Mouse (Mus musculus): ENCODE results near the gene Akap11. TPM values are rescaled to one million over a fixed set of nuclear protein-coding genes. Genes with fewer than 3 reads are reported as not detected.
A peak's percentile ranks its signal among the peaks of the same experiment; 100 is the strongest.
"Not testable (repeated sequence)": the region's sequence is repeated elsewhere in the genome, so short reads cannot be mapped to it uniquely, and the experiment has no call there.

The Akap11 gene
- polyA plus RNA-seq (2012; ENCODE audit: insufficient read depth, insufficient read length, missing spikeins), result 5.7 and 6.9 TPM in 2 replicates

GRCm38 (mm10) chr14:78536281-78537165, at the start of gene Akap11:
TSS of gene Akap11 (minus strand) at chr14:78536808.
- H3K27ac ChIP-seq (replicated peaks; ENCODE audit: low read depth, low read length), result peak within 1 kb of the TSS; percentile 74
- H3K4me3 ChIP-seq (ENCODE audit: insufficient read depth, low read depth, low read length), result peak within 1 kb of the TSS; percentile 69
- peaks cover 5% of the 10 kb centered on the region; the same call in 1 of the 2 replicates for H3K4me1 ChIP-seq (ENCODE audit: control insufficient read depth, insufficient read depth, insufficient read length, low read length)

GRCm38 (mm10) chr14:78584222-78584621, 47.6 kb upstream of the Akap11 start:
- Histone ChIP-seq H3K27ac (replicated peaks; ENCODE audit: low read depth, low read length) (no peak overlapping the region), H3K4me3 (ENCODE audit: insufficient read depth, low read depth, low read length) (no peak overlapping the region), H3K4me1 (ENCODE audit: control insufficient read depth, insufficient read depth, insufficient read length, low read length) (no peaks in the 10 kb centered on the region)

- no peaks in the 10 kb centered on the region for H3K4me1 ChIP-seq (ENCODE audit: control insufficient read depth, insufficient read depth, insufficient read length, low read length)
- H3K4me3 ChIP-seq (ENCODE audit: insufficient read depth, low read depth, low read length), result no peak overlapping the region
These were observed 46.6 kb upstream of the Akap11 start for GRCm38 (mm10) chr14:78583168-78583567.

GRCm38 (mm10) chr14:78575899-78576298, 39.3 kb upstream of the Akap11 start:
- Histone ChIP-seq H3K4me1 (ENCODE audit: control insufficient read depth, insufficient read depth, insufficient read length, low read length) (no peaks in the 10 kb centered on the region), H3K27ac (replicated peaks; ENCODE audit: low read depth, low read length) (no peak overlapping the region), H3K4me3 (ENCODE audit: insufficient read depth, low read depth, low read length) (no peak overlapping the region)

More at GRCm38 (mm10) chr14:78583168-78583567, 46.6 kb upstream of the Akap11 start:
- H3K27ac ChIP-seq (replicated peaks; ENCODE audit: low read depth, low read length), result no peak overlapping the region

- Histone ChIP-seq H3K4me1 (ENCODE audit: control insufficient read depth, insufficient read depth, insufficient read length, low read length) (no peaks in the 10 kb centered on the region), H3K27ac (replicated peaks; ENCODE audit: low read depth, low read length) (no peak overlapping the region), H3K4me3 (ENCODE audit: insufficient read depth, low read depth, low read length) (no peak overlapping the region)
These were observed 31.8 kb upstream of the Akap11 start for GRCm38 (mm10) chr14:78568410-78568809.

GRCm38 (mm10) chr14:78566431-78566830, 29.8 kb upstream of the Akap11 start:
- no peak overlapping the region for H3K27ac ChIP-seq (replicated peaks; ENCODE audit: low read depth, low read length)
- H3K4me1 ChIP-seq (ENCODE audit: control insufficient read depth, insufficient read depth, insufficient read length, low read length), result no peaks in the 10 kb centered on the region
- H3K4me3 ChIP-seq (ENCODE audit: insufficient read depth, low read depth, low read length), result no peak overlapping the region

GRCm38 (mm10) chr14:78564292-78564691, 27.7 kb upstream of the Akap11 start:
- Histone ChIP-seq H3K27ac (replicated peaks; ENCODE audit: low read depth, low read length) (no peak overlapping the region), H3K4me3 (ENCODE audit: insufficient read depth, low read depth, low read length) (no peak overlapping the region), H3K4me1 (ENCODE audit: control insufficient read depth, insufficient read depth, insufficient read length, low read length) (no peaks in the 10 kb centered on the region)

- no peak overlapping the region for H3K27ac ChIP-seq (replicated peaks; ENCODE audit: low read depth, low read length)
- H3K4me1 ChIP-seq (ENCODE audit: control insufficient read depth, insufficient read depth, insufficient read length, low read length), result no peaks in the 10 kb centered on the region
- H3K4me3 ChIP-seq (ENCODE audit: insufficient read depth, low read depth, low read length), result no peak overlapping the region
These were observed 26.6 kb upstream of the Akap11 start for GRCm38 (mm10) chr14:78563211-78563610.

- Histone ChIP-seq H3K4me3 (ENCODE audit: insufficient read depth, low read depth, low read length) (no peak overlapping the region), H3K27ac (replicated peaks; ENCODE audit: low read depth, low read length) (no peak overlapping the region), H3K4me1 (ENCODE audit: control insufficient read depth, insufficient read depth, insufficient read length, low read length) (no peaks in the 10 kb centered on the region)
These were observed 25.5 kb upstream of the Akap11 start for GRCm38 (mm10) chr14:78562121-78562520.

- no peaks in the 10 kb centered on the region for H3K4me1 ChIP-seq (ENCODE audit: control insufficient read depth, insufficient read depth, insufficient read length, low read length)
- no peak overlapping the region for H3K4me3 ChIP-seq (ENCODE audit: insufficient read depth, low read depth, low read length)
- no peak overlapping the region for H3K27ac ChIP-seq (replicated peaks; ENCODE audit: low read depth, low read length)
These were observed 22.4 kb upstream of the Akap11 start for GRCm38 (mm10) chr14:78559042-78559441.

GRCm38 (mm10) chr14:78554830-78555229, 18.2 kb upstream of the Akap11 start:
- not testable (repeated sequence) for H3K4me3 ChIP-seq (ENCODE audit: insufficient read depth, low read depth, low read length); H3K27ac ChIP-seq (replicated peaks; ENCODE audit: low read depth, low read length); H3K4me1 ChIP-seq (ENCODE audit: control insufficient read depth, insufficient read depth, insufficient read length, low read length)

- Histone ChIP-seq H3K4me3 (ENCODE audit: insufficient read depth, low read depth, low read length) (no peak overlapping the region), H3K4me1 (ENCODE audit: control insufficient read depth, insufficient read depth, insufficient read length, low read length) (peaks cover 5% of the 10 kb centered on the region; the same call in 1 of the 2 replicates), H3K27ac (replicated peaks; ENCODE audit: low read depth, low read length) (no peak overlapping the region)
These were observed 17.1 kb upstream of the Akap11 start for GRCm38 (mm10) chr14:78553661-78554060.

GRCm38 (mm10) chr14:78548807-78549206, 12.2 kb upstream of the Akap11 start:
- H3K4me1 ChIP-seq (ENCODE audit: control insufficient read depth, insufficient read depth, insufficient read length, low read length), result peaks cover 8% of the 10 kb centered on the region; the same call in 1 of the 2 replicates

GRCm38 (mm10) chr14:78541319-78541718, 4.7 kb upstream of the Akap11 start:
- H3K4me1 ChIP-seq (ENCODE audit: control insufficient read depth, insufficient read depth, insufficient read length, low read length), result peaks cover 4% of the 10 kb centered on the region; the same call in 1 of the 2 replicates
- H3K27ac ChIP-seq (replicated peaks; ENCODE audit: low read depth, low read length), result no peak overlapping the region

More at GRCm38 (mm10) chr14:78548807-78549206, 12.2 kb upstream of the Akap11 start:
- no peak overlapping the region; the same call in 1 of the 2 replicates for H3K27ac ChIP-seq (replicated peaks; ENCODE audit: low read depth, low read length)
- no peak overlapping the region for H3K4me3 ChIP-seq (ENCODE audit: insufficient read depth, low read depth, low read length)

GRCm38 (mm10) chr14:78539821-78540220, 3.2 kb upstream of the Akap11 start:
- no peak overlapping the region for H3K4me3 ChIP-seq (ENCODE audit: insufficient read depth, low read depth, low read length)
- peaks cover 4% of the 10 kb centered on the region; the same call in 1 of the 2 replicates for H3K4me1 ChIP-seq (ENCODE audit: control insufficient read depth, insufficient read depth, insufficient read length, low read length)
- no peak overlapping the region for H3K27ac ChIP-seq (replicated peaks; ENCODE audit: low read depth, low read length)

More at GRCm38 (mm10) chr14:78541319-78541718, 4.7 kb upstream of the Akap11 start:
- H3K4me3 ChIP-seq (ENCODE audit: insufficient read depth, low read depth, low read length), result no peak overlapping the region

Data from brown adipose tissue, adult 24 weeks (tissue).